In genomic region chr17:79236244-79236781, GRCm38 (mm10) we compare ENCODE assay signal across 23 mouse cellular contexts.
"Had no signal": no experiment of that assay in that cellular context is flagged by ENCODE, and none has a peak within 500 bp of the region (broad histone marks: within the 10 kb centered on the region; RNA-seq: fewer than 3 reads in every experiment).

No protein-coding gene starts in this region.

- H3K4me1 ChIP-seq: kidney, embryonic 15.5 days; limb, embryonic 13.5 days; lung, embryonic 15.5 days; megakaryocyte, embryonic 14.5 days had no signal

- H3K4me3 ChIP-seq: kidney, embryonic 15.5 days; layer of hippocampus, adult 2 months; limb, embryonic 10.5 days; limb, embryonic 13.5 days; liver, embryonic 12.5 days; liver, embryonic 15.5 days; lung, embryonic 15.5 days; megakaryocyte, embryonic 14.5 days had no signal

- DNase-seq: kidney, adult 8-10 months; kidney, postnatal 14 days; kidney, postnatal 4 days; layer of hippocampus, adult 9-11 months; liver; lung, adult 18-20 months; lung, postnatal 10 days; lung, postnatal 36 days; midbrain, embryonic 14.5 days; right cerebral cortex, adult 18-20 months; right cerebral cortex, postnatal 14 days; right cerebral cortex, postnatal 4 days; thymus, postnatal 36 days had no signal

- H3K27ac ChIP-seq: kidney, embryonic 15.5 days; layer of hippocampus, adult 2 months; limb, embryonic 10.5 days; limb, embryonic 13.5 days; liver, embryonic 12.5 days; liver, embryonic 15.5 days; lung, embryonic 15.5 days; stomach, postnatal 0 days had no signal

- H3K36me3 ChIP-seq: kidney, embryonic 15.5 days; limb, embryonic 10.5 days; limb, embryonic 13.5 days; liver, embryonic 12.5 days; liver, embryonic 15.5 days; lung, embryonic 15.5 days had no signal

- H3K9me3 ChIP-seq: kidney, embryonic 15.5 days; limb, embryonic 10.5 days; limb, embryonic 13.5 days; liver, embryonic 12.5 days; liver, embryonic 15.5 days; lung, embryonic 15.5 days; megakaryocyte, embryonic 14.5 days had no signal

- H3K4me2 ChIP-seq: kidney, embryonic 15.5 days; limb, embryonic 13.5 days; liver, embryonic 12.5 days; liver, embryonic 15.5 days; lung, embryonic 15.5 days; midbrain, embryonic 11.5 days had no signal

- ATAC-seq: liver, embryonic 12.5 days had no signal

- H3K9ac ChIP-seq: kidney, embryonic 15.5 days; limb, embryonic 13.5 days; liver, embryonic 12.5 days; liver, embryonic 15.5 days; lung, embryonic 15.5 days had no signal

- H3K27me3 ChIP-seq: kidney, embryonic 15.5 days; limb, embryonic 13.5 days; liver, embryonic 12.5 days; liver, embryonic 15.5 days; lung, embryonic 15.5 days; megakaryocyte, embryonic 14.5 days had no signal
